Mouse (Mus musculus) embryonic stem cell, embryonic (primary cell): ENCODE results near the gene Bmp7.

ENCODE experiments used
- CTCF ChIA-PET, 4 experiments: fragments of 300-600 bp in 2 of 4; fragments of 350-600 bp in 2 of 4; sonication (Branson Sonifier 250); formaldehyde crosslinking; loops; one replicate each; lab custom pipeline; 2022; ENCODE audit warnings: inconsistent platforms in 2 of 4; lab: Charles Lee
- POLR2A ChIA-PET, 4 experiments: fragments of 300-600 bp in 2 of 4; fragments of 350-600 bp in 2 of 4; sonication (Branson Sonifier 250); formaldehyde crosslinking; loops; one replicate each; lab custom pipeline; 2022; ENCODE audit warnings: antibody characterized with exemption in 4 of 4, inconsistent platforms in 1 of 4; lab: Charles Lee

The Bmp7 gene

DNA sequence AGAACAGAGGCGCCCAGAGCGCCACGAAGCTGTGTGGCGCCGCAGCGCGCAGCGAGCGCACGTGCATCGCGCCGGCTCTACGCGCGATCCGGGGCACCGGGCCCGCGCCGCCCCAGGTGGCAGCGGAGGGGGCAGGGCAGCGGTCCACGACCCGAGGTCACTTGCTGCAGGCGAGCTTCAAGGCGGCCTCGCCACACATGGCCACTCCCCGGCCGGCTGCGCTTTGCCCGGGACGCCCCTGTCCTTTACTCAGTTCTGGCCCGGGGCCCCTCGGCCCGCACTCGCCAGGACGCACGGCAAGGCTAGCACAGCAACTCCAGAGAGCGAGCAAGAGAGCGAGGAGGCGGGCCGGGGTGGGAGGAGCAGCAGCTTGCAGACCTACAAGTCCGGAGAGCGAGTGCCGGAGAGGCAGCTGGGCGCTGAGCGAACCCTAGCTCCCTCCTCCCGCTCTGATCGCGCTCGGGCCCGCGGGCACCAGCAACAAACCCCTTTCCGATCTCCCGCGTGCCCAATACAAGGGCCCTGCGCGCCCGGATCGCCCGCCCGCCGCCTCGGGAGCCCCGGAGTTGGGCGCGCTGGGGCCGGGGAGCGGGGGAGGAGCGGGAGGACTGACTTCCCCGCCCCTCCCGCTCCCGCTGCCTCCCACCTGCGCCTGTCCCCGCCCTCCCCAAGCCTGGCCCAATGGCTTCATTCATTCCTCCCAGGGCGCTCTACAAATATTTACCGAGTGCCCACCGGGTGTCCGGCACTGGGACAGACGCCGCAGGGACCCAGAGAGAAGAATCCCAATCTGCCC lies at the start of gene Bmp7:
TSS of gene Bmp7 (minus strand) at position 319 of the 796 bp plus-strand sequence.
- CTCF ChIA-PET: interaction anchor here in 3 of 4 experiments (0.6 to 1.9 kb wide), 10 partner anchors 9 to 109 kb away, joined by 3 to 9 read pairs (median 5); no protein-coding TSS in a partner anchor
- POLR2A ChIA-PET: interaction anchor here (0.6 to 7.8 kb wide), 23 partner anchors 9 to 280 kb away, joined by 3 to 54 read pairs (median 5); no protein-coding TSS in a partner anchor

DNA sequence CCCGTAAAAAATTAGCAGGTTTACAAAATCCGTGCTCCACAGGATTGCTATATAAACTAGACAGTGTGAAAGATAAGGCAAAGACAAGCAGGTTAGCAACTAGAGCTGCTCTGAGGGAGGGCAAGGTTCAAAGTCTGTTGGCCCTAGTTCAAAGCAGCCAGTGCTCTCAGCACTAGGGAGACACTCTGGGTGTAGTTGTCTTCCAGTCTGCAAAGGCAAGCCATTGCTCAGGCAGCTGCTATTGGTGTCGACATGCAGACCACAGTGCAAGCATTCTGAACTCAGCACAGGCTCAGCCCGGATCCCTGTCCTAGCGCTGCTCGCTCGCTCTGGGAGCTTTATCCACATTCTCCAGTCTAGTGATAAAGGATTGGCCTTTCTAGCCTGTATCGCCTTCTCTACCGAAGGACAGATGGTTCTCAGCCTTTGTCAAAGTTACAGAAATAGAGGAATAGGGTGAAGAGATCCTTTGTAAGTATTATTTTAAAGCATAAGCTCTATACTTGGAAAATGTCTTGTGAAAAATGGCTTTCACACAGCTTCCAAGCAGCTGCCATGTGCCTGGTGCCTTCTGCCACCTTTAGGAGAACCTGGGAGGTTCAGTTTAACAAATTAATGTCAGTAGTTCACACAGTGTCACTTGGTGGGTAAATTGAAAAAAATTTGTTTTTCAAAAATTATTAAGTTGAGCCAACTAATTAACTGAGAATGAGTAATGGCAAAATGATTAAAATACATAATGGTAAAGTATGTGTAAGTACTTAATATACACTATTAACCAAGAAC lies 42.8 kb upstream of the Bmp7 start:
- POLR2A ChIA-PET: interaction anchor here in 2 of 4 experiments (0.8 to 1.6 kb wide), 3 partner anchors 12 to 93 kb away, joined by 3 read pairs; no protein-coding TSS in a partner anchor
- CTCF ChIA-PET: interaction anchor here in 3 of 4 experiments (0.8 to 2.6 kb wide), 10 partner anchors 10 to 152 kb away, joined by 3 to 10 read pairs (median 4); no protein-coding TSS in a partner anchor

DNA sequence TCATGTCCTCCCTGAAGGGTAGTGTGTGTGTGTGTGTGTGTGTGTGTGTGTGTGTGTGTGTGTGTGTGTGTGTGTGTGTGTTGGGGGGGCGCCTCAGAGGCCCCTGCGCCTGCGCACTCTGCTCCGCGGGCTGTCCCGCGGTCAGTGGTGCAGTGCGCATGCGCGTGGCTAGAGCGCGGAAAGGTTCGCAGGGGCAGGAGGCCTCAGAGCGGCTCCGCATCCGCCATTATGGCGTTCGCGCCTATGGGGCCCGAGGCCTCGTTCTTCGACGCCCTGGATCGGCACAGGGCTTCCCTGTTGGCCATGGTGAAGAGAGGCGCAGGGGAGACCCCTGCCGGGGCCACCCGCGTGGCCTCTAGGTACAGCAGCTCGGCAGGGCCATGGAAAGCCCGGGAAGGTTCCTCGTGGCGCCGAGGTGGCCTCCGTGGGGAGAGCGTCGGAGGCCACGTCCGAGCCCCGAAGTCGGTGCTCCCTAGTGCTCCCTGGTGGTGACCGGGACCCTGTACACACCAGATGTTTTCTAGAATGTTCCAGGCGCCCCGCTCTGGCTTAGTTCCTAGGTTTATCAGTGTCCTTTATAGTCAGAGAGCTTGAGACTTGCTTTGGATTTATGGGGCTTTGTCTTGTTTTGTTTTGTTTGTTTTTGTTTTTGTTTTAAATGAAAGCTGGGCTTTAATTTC lies 39.7 kb upstream of the Bmp7 start:
- ChIA-PET POLR2A (interaction anchor here in 1 of 4 experiments (0.6 kb wide), 1 partner anchor 471 kb away, joined by 3 read pairs; no protein-coding TSS in a partner anchor), CTCF (interaction anchor here (0.5 to 0.7 kb wide), 7 partner anchors 12 to 403 kb away, joined by 3 to 5 read pairs (median 3); no protein-coding TSS in a partner anchor)

GRCm38 (mm10) chr2:172978131-172978633 lies 38.1 kb upstream of the Bmp7 start:
- ChIA-PET POLR2A (interaction anchor here in 2 of 4 experiments (0.6 to 1.9 kb wide), 4 partner anchors 12 to 1736 kb away, joined by 3 to 7 read pairs (median 4); partner anchors contain the start of gene Rbm38 (in 1 of the 2)), CTCF (interaction anchor here (0.6 to 2.2 kb wide), 8 partner anchors 9 to 500 kb away, joined by 3 to 7 read pairs (median 4); no protein-coding TSS in a partner anchor)

DNA sequence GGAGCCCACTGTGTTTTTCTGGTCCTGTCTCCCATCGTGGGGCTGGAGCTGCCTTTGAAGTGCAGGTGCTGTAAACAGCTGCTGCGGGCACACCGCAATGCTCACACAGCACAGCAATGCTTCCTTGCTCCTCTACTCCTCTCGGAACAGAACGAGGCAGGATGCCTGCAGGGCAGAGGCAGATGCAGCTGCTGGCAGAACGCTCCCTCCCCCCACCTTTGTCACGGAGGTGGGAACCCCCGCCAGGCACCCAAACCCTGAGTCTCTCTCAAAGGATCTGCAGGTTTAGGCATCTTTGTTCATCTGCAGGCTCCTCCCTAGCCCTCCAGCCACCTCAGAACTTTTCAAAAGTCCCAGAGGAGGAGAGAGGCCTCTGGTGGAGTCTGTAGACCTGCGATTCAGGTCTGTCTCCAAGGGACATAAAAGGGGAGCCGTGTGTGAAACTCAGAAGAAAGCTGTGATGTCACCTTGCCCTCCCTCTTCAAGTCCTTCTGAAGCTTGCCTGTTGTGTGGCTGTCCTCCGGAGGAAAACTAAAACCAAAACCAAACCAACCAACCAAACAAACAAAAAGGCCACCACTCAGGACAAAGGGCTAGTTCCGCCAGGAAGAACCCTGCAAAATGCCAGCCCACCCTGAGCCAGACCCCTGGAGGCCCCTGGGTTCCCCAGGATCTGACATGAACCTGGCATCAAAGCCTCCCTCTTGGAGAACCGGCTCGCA lies 37.4 kb upstream of the Bmp7 start, which contains the start of gene Spo11:
TSS of gene Spo11 (plus strand) at position 292 of the 722 bp plus-strand sequence.
- CTCF ChIA-PET: interaction anchor here (0.6 to 2.2 kb wide), 13 partner anchors 10 to 499 kb away, joined by 3 to 10 read pairs (median 4); no protein-coding TSS in a partner anchor
- POLR2A ChIA-PET: interaction anchor here (0.5 to 2.9 kb wide), 16 partner anchors 8 to 399 kb away, joined by 3 to 12 read pairs (median 4); partner anchors contain the start of gene Rbm38 (in 1 of the 4)

DNA sequence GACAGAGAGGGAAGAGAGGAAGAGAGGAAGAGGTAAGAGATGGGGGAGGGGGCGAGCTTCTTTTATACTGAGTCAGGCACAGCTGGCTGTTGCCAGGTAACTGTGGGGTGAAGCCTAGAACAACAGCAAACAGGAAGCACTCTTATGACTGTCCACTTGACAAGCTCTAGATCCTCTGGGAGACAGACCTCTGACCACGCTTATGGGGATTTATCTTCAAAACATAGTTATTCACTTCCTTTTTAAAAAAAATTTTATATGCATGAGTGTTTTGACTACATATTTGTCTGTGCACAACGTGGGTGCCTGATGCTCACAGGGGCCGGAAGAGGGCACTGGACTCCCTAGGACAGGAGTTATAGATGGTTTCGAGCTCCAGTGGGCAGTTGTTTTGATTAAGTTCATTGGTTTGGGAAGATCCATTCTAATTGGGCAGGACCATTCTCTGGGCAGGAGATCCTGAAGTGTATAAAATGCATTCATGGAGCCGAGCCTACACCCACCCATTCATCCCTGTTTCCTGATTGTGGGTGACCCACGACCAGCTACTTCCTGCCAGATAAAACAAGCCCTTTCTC lies 36.6 kb upstream of the Bmp7 start:
- ChIA-PET POLR2A (interaction anchor here in 3 of 4 experiments (0.5 to 2.9 kb wide), 19 partner anchors 9 to 150 kb away, joined by 3 to 12 read pairs (median 4); partner anchors contain the start of gene Rbm38 (in 1 of the 3)), CTCF (interaction anchor here (0.8 to 2.2 kb wide), 12 partner anchors 10 to 498 kb away, joined by 3 to 10 read pairs (median 4); no protein-coding TSS in a partner anchor)

DNA sequence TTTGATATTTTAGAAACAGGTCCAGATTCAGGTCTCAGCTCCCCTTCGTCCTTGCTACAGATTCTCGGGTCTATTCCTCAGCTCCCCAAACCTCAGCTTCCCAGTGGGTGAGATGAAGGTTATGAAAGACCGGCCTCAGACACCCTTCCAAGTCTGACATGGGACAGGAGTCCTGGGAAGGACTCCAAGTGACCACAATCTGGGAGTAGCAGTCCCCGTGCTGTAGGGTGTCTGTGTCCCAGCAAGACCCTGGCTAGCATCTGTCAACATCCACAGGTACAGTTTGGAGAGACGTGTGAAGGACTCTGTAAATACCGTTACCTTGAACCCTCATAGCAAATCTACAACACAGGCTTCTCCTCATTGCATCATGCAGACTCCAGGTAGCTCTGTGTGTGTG lies 35.0 kb upstream of the Bmp7 start:
- POLR2A ChIA-PET: interaction anchor here in 3 of 4 experiments (0.6 to 2.9 kb wide), 13 partner anchors 12 to 104 kb away, joined by 3 to 12 read pairs (median 4); partner anchors contain the start of gene Bmp7 (in 1 of the 3)
- CTCF ChIA-PET: interaction anchor here in 3 of 4 experiments (0.7 to 1.1 kb wide), 5 partner anchors 18 to 144 kb away, joined by 3 to 5 read pairs (median 3); no protein-coding TSS in a partner anchor

- CTCF ChIA-PET: interaction anchor here in 3 of 4 experiments (0.7 to 1.1 kb wide), 4 partner anchors 21 to 143 kb away, joined by 3 to 5 read pairs (median 3); no protein-coding TSS in a partner anchor
- POLR2A ChIA-PET: interaction anchor here in 3 of 4 experiments (0.6 to 2.9 kb wide), 17 partner anchors 12 to 995 kb away, joined by 3 to 12 read pairs (median 3); partner anchors contain the start of gene Bmp7 (in 1 of the 3)
These were observed 34.6 kb upstream of the Bmp7 start for GRCm38 (mm10) chr2:172974701-172975100.

DNA sequence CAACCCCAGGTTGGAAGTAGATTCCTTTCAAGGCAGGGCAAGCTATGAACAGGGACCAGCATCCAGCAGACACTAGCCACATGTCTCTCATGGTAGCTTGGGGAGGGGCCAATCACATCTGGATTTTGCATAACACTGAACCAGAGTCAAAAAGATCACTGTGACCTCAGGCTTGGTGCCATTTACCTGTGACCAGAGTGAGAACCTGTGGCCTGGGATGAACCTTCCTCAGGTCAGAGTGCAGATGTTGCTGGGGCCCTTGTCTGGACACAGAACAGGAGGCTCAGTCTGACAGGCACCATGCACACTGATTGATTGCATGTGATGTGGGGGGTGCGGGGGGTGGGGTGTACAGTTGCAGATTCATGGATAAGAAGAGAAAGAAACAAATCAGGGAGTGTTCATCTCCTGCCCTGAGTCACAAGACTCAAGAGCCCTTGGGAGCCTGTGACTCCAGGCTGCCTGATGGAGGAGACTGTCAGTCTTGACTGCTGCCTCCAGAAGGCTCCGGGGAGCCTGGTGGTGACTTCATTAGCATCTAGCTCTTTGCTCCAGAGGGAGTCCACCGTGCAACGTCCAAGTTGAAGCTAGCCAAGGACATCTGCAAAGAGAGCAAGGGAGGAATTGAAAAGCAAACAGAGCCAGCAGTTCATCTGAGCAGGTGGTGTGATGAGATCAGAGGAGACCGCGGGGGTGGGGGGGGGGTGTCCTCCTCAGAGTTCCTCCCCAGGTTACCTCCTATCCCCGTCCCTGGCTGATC lies 33.9 kb upstream of the Bmp7 start:
- CTCF ChIA-PET: interaction anchor here in 3 of 4 experiments (0.7 to 1.1 kb wide), 5 partner anchors 22 to 201 kb away, joined by 3 to 5 read pairs (median 3); no protein-coding TSS in a partner anchor
- POLR2A ChIA-PET: interaction anchor here (0.6 to 1.9 kb wide), 17 partner anchors 13 to 996 kb away, joined by 3 to 12 read pairs (median 3); no protein-coding TSS in a partner anchor

DNA sequence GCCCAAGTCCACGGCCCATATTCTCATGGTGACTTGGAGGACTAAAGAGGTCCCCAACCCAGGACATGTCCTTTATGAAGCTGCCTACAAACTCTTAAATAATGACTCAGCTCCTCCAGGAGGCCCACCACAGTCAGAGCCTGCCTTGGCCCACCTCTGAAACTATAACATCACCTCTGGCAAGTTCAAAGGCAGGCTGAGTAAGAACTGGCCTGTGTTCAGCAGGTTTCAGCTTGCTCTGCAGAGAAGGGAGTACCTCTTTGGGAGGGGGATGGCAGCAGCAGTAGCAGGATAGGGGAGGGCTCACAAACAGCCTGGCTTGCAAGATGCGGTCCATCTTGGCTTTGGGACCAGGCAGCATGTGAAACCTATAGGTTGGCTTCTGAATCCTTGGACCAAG lies 31.7 kb upstream of the Bmp7 start:
- ChIA-PET POLR2A (interaction anchor here in 1 of 4 experiments (2.1 to 2.9 kb wide), 2 partner anchors 49 to 100 kb away, joined by 6 to 8 read pairs; partner anchors contain the start of gene Rbm38), CTCF (interaction anchor here in 3 of 4 experiments (0.6 to 1.3 kb wide), 3 partner anchors 24 to 461 kb away, joined by 3 to 5 read pairs (median 4); no protein-coding TSS in a partner anchor)

- POLR2A ChIA-PET: no interaction called here
These were observed 26.4 kb upstream of the Bmp7 start for GRCm38 (mm10) chr2:172966480-172966879.

DNA sequence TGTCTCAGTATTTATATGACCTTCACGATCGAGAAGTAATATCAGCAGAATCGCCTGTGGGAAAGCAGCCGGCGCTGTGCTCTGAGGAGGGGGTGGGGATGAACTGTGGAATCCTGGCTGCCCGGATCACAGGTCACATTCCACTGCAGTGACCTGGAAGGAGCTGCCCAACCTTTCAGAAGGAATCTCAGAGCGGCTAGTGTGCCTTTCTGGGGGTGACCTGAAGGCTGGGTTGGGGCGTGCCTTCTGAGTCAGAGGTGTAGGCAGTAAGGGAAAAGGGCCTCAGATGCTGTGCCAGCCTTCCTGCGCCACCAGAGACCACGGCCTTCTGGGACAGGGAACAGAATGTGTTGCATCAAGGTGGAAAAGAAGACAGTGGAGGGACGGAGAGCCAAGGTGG lies 25.1 kb upstream of the Bmp7 start:
- ChIA-PET CTCF (no interaction called here), POLR2A (interaction anchor here in 2 of 4 experiments (0.6 to 0.8 kb wide), 2 partner anchors 18 to 32 kb away, joined by 3 read pairs; no protein-coding TSS in a partner anchor)

More at GRCm38 (mm10) chr2:172966480-172966879, 26.4 kb upstream of the Bmp7 start:
- CTCF ChIA-PET: no interaction called here

DNA sequence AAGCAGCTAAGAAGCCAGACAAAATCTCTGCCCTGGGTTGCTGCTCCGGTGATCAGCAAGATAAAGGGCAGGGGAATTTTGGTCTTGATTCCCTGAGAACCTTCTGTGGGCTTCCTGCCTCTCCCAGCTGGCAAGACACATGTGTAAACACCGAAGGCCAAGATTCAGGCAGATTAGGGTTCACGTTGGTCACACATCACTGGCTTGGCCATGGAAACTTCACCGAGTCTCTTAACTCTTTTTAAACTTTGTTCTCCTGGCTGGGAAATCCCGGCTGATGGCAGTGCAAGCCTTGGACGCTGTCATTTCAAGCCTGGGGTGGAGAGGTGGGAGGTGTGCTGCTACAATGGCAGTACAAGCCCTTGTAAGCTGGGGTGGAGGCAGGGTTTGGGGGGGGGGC lies 21.1 kb upstream of the Bmp7 start:
- ChIA-PET CTCF (interaction anchor here in 2 of 4 experiments (0.8 to 4.0 kb wide), 2 partner anchors 130 kb away, joined by 4 to 23 read pairs; no protein-coding TSS in a partner anchor), POLR2A (no interaction called here)

DNA sequence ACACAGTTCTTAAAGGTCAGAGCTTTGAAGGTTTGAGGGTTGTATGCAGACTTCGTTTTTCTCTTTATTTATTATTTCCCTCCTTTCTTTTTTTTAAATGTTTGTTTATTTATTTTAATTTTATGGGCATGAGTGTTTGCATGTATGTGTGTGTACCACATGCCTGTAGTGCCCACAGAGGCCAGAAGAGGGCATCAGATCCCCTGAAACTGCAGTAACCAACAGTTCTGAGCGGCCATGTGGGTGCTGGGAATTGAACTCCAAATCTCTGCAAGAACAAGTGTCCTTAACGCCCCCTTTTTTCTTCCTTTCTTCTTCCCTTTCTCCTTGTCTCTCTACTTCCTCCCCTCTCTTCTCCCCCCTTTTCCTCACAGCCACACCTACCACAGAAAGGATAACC lies 20.2 kb upstream of the Bmp7 start:
- CTCF ChIA-PET: interaction anchor here (0.5 to 4.0 kb wide), 9 partner anchors 11 to 495 kb away, joined by 3 to 23 read pairs (median 4); no protein-coding TSS in a partner anchor
- POLR2A ChIA-PET: interaction anchor here in 2 of 4 experiments (1.7 to 2.2 kb wide), 2 partner anchors 14 to 127 kb away, joined by 5 to 8 read pairs; no protein-coding TSS in a partner anchor
